Mouse (Mus musculus) G1E-ER4 (cell line): ENCODE data around the gene Fam184a. TPM values are rescaled to one million over a fixed set of nuclear protein-coding genes. Genes with fewer than 3 reads are reported as not detected.
"Not testable (repeated sequence)": the region's sequence is repeated elsewhere in the genome, so short reads cannot be mapped to it uniquely, and the experiment has no call there.

Experiments used
- GATA1 ChIP-seq: IDR thresholded peaks from one replicate; pipeline ENCODE4 v1.8.0; 2012; ENCODE audit warnings: low read length, inconsistent platforms
- polyA plus RNA-seq: library from polyadenylated mRNA; stranded (reverse); fragments of >175 nt; gene quantifications from 2 replicates; pipeline ENCODE4 v1.2.3, GENCODE M21; 2012

Fam184a gene
- polyA plus RNA-seq, 1 experiment, result not detected

- TF ChIP-seq GATA1, result no peak
These were observed 115.5 kb downstream of the Fam184a start for GRCm38 (mm10) chr10:53635246-53635971.

- TF ChIP-seq GATA1, result no peak
These were observed 116.8 kb downstream of the Fam184a start for GRCm38 (mm10) chr10:53634160-53634559.

GRCm38 (mm10) chr10:53630339-53630738 lies 120.6 kb downstream of the Fam184a start, which contains the start of gene Mcm9:
Gene Mcm9 (minus strand): TSS chr10:53630439.
- not testable (repeated sequence) for TF ChIP-seq GATA1

GRCm38 (mm10) chr10:53629918-53630250 lies 121.0 kb downstream of the Fam184a start:
- no peak for TF ChIP-seq GATA1

GRCm38 (mm10) chr10:53629247-53629917 lies 121.5 kb downstream of the Fam184a start:
- no peak for TF ChIP-seq GATA1

- TF ChIP-seq GATA1, result no peak
These were observed 134.9 kb downstream of the Fam184a start for GRCm38 (mm10) chr10:53615850-53616616.

- TF ChIP-seq GATA1, result no peak
These were observed 137.0 kb downstream of the Fam184a start for GRCm38 (mm10) chr10:53613955-53614354.

GRCm38 (mm10) chr10:53612172-53612571 lies 138.8 kb downstream of the Fam184a start:
- no peak for TF ChIP-seq GATA1

- no peak for TF ChIP-seq GATA1
These were observed 142.6 kb downstream of the Fam184a start for GRCm38 (mm10) chr10:53608274-53608673.

GRCm38 (mm10) chr10:53605328-53605727 lies 145.6 kb downstream of the Fam184a start:
- TF ChIP-seq GATA1, result no peak

- TF ChIP-seq GATA1, result no peak
These were observed 152.1 kb downstream of the Fam184a start for GRCm38 (mm10) chr10:53598821-53599220.

- TF ChIP-seq GATA1, result no peak
These were observed 153.6 kb downstream of the Fam184a start for GRCm38 (mm10) chr10:53597121-53597881.

GRCm38 (mm10) chr10:53596677-53597120 lies 154.2 kb downstream of the Fam184a start, which contains the start of gene Asf1a:
Gene Asf1a (plus strand): TSS chr10:53596757.
- no peak for TF ChIP-seq GATA1

- no peak for TF ChIP-seq GATA1
These were observed 154.9 kb downstream of the Fam184a start for GRCm38 (mm10) chr10:53595744-53596676.
